Mouse (Mus musculus): Measurements from ENCODE around the gene Rgs7. TPM values are rescaled to one million over a fixed set of nuclear protein-coding genes. Genes with fewer than 3 reads are reported as not detected.
A peak's percentile ranks its signal among the peaks of the same experiment; 100 is the strongest.

The Rgs7 gene
- total and polyA plus RNA-seq, 3 experiments: not detected

DNA sequence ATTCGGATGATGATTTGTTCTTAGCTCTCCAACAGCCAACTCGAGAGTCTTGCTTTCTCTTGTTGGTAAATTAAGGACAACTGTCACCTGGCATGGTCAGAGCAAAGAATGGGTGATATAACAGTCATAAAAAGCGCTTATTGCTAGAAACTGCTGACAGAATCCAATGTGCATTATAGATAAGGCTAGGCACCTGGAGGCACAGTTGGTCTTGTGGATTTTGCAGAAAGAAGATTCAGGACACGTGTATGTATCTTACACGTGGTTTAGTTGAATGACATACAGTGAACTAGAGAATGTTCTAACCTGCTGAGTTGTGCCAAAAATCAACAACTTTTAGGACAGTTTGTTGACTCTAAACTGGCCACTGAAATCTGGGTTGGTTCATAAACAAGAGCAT is 386.9 kb downstream of the Rgs7 start:
- Histone ChIP-seq H3K36me3 (ENCODE audit: control insufficient read depth in 1 of 2, insufficient read depth in 2 of 2, low read length in 2 of 2) (no peaks in the 10 kb centered on the region; a peak in 1 of 4 replicates), H3K79me2 (ENCODE audit: control insufficient read depth, insufficient read depth, low read length, poor library complexity) (no peaks in the 10 kb centered on the region), H3K27ac (ENCODE audit: control insufficient read depth, low read depth, low read length) (no peak overlapping the region), H3K9me3 (replicated peaks; ENCODE audit: insufficient read depth, low read length) (no peaks in the 10 kb centered on the region), H3K4me3 (ENCODE audit: control insufficient read depth in 1 of 2, insufficient read depth in 1 of 2, low read depth in 2 of 2, low read length in 2 of 2) (no peak overlapping the region), H3K27me3 (ENCODE audit: control insufficient read depth in 1 of 2, insufficient read depth in 2 of 2, low read length in 2 of 2) (no peaks in the 10 kb centered on the region), H3K9ac (ENCODE audit: control insufficient read depth, low read depth, low read length, poor library complexity, severe bottlenecking) (no peak overlapping the region), H3K4me1 (ENCODE audit: control insufficient read depth in 1 of 2, insufficient read depth in 2 of 2, low read length in 2 of 2) (peaks cover 5 to 22% of the 10 kb centered on the region in 2 experiments; a peak in 3 of 4 replicates)
- DNase-seq (ENCODE audit: low read depth, low spot score): peak; percentile 17
- TF ChIP-seq GABPA (IDR thresholded peaks at IDR 0.05; ENCODE audit: low read depth, low read length): no peak
- no peak for TF ChIP-seq POLR2AphosphoS5 (IDR thresholded peaks at IDR 0.05; ENCODE audit: borderline replicate concordance, low read depth, low read length)
- no peak for TF ChIP-seq RAD21 (IDR thresholded peaks at IDR 0.05; ENCODE audit: low read depth, low read length)
- TF ChIP-seq SMC3 (IDR thresholded peaks at IDR 0.05; ENCODE audit: low read depth, low read length): no peak
- TF ChIP-seq ZNF384 (IDR thresholded peaks at IDR 0.05; ENCODE audit: low read depth, low read length): no peak
- no peak; the same call in 1 of the 2 replicates for TF ChIP-seq SIN3A (IDR thresholded peaks at IDR 0.05; ENCODE audit: low read length)
- TF ChIP-seq NRF1 (IDR thresholded peaks at IDR 0.05; ENCODE audit: insufficient read depth, low read depth, low read length, poor library complexity, severe bottlenecking): no peak
- TF ChIP-seq NELFE (IDR thresholded peaks at IDR 0.05; ENCODE audit: low read depth, low read length): no peak
- no peak for TF ChIP-seq TBP (IDR thresholded peaks at IDR 0.05; ENCODE audit: low read depth, low read length)
- TF ChIP-seq TAL1 (IDR thresholded peaks at IDR 0.05; ENCODE audit: low read length): no peak
- TF ChIP-seq E2F4 (IDR thresholded peaks at IDR 0.05; ENCODE audit: borderline replicate concordance, low read depth, low read length): no peak
- TF ChIP-seq MAX (IDR thresholded peaks at IDR 0.05; ENCODE audit: low read length): peak; percentile 76
- TF ChIP-seq ELF1 (IDR thresholded peaks at IDR 0.05; ENCODE audit: low read depth, low read length): no peak
- no peak for TF ChIP-seq USF1 (IDR thresholded peaks at IDR 0.05; ENCODE audit: low read depth, low read length)
- TF ChIP-seq ETS1 (IDR thresholded peaks at IDR 0.05; ENCODE audit: low read depth, low read length): peak; percentile 60; the same call in 1 of the 2 replicates
- no peak for TF ChIP-seq ZC3H11A (IDR thresholded peaks at IDR 0.05; ENCODE audit: low read depth, low read length)
- TF ChIP-seq MYB (IDR thresholded peaks at IDR 0.05; ENCODE audit: low read depth, low read length): no peak
- TF ChIP-seq CHD1 (IDR thresholded peaks at IDR 0.05; ENCODE audit: low read depth, low read length): no peak
- no peak for TF ChIP-seq POLR2A (IDR thresholded peaks at IDR 0.05; ENCODE audit: control insufficient read depth in 1 of 2, insufficient read depth in 1 of 2, low read depth in 1 of 2, low read length in 2 of 2, poor library complexity in 1 of 2)
- TF ChIP-seq BHLHE40 (IDR thresholded peaks at IDR 0.05; ENCODE audit: borderline replicate concordance, low read depth, low read length): no peak
- TF ChIP-seq UBTF (IDR thresholded peaks at IDR 0.05; ENCODE audit: borderline replicate concordance, insufficient read depth, low read depth, low read length): no peak
- TF ChIP-seq ZMIZ1 (IDR thresholded peaks at IDR 0.05; ENCODE audit: low read depth, low read length): no peak
- TF ChIP-seq JUND (IDR thresholded peaks at IDR 0.05; ENCODE audit: low read depth, low read length): no peak
- peak; percentile 82 for TF ChIP-seq MXI1 (IDR thresholded peaks at IDR 0.05; ENCODE audit: low read depth, low read length)
- no peak for TF ChIP-seq HCFC1 (IDR thresholded peaks at IDR 0.05; ENCODE audit: low read depth, low read length)
- TF ChIP-seq RCOR1 (IDR thresholded peaks at IDR 0.05; ENCODE audit: low read depth, low read length): no peak
- TF ChIP-seq EP300 (IDR thresholded peaks at IDR 0.05; ENCODE audit: low read depth in 1 of 2, low read length in 2 of 2): peak in 1 of 2 experiments; percentile 71; a peak in 2 of 4 replicates
- no peak for TF ChIP-seq POLR2AphosphoS2 (IDR thresholded peaks at IDR 0.05; ENCODE audit: low read length)
- no peak for TF ChIP-seq MAFK (IDR thresholded peaks at IDR 0.05; ENCODE audit: borderline replicate concordance, low read depth, low read length)
- 0 out of 2 replicates have a peak, but pooled peaks have one; percentile 43 for TF ChIP-seq MYC (IDR thresholded peaks at IDR 0.05; ENCODE audit: low read depth, low read length)
- TF ChIP-seq USF2 (IDR thresholded peaks at IDR 0.05; ENCODE audit: borderline replicate concordance in 1 of 2, insufficient read depth in 1 of 2, low read depth in 1 of 2, low read length in 2 of 2): no peak
- TF ChIP-seq KAT2A (conservative IDR thresholded peaks at IDR 0.05; ENCODE audit: low read depth, low read length): no peak
- TF ChIP-seq MEF2A (IDR thresholded peaks at IDR 0.05; ENCODE audit: extremely low read depth, insufficient replicate concordance, low read depth, low read length, poor library complexity, severe bottlenecking): no peak
- no peak for TF ChIP-seq CTCF (IDR thresholded peaks at IDR 0.05 in 2 of 3, conservative IDR thresholded peaks at IDR 0.05 in 1 of 3; ENCODE audit: control insufficient read depth in 1 of 3, insufficient read depth in 1 of 3, low read depth in 2 of 3, low read length in 3 of 3, poor library complexity in 1 of 3, severe bottlenecking in 1 of 3)
- TF ChIP-seq MAZ (IDR thresholded peaks at IDR 0.05; ENCODE audit: low read depth, low read length): no peak
- peak; percentile 60; the same call in 1 of the 2 replicates for TF ChIP-seq TCF12 (IDR thresholded peaks at IDR 0.05; ENCODE audit: low read depth, low read length)
- TF ChIP-seq GATA1 (IDR thresholded peaks at IDR 0.05; ENCODE audit: low read depth, low read length): peak; percentile 27; the same call in 1 of the 2 replicates
- no peak for TF ChIP-seq ZKSCAN1 (IDR thresholded peaks at IDR 0.05; ENCODE audit: low read depth, low read length)

Data from MEL (cell line).